17 mouse cellular contexts compared by ENCODE assay signal in the genomic region with DNA sequence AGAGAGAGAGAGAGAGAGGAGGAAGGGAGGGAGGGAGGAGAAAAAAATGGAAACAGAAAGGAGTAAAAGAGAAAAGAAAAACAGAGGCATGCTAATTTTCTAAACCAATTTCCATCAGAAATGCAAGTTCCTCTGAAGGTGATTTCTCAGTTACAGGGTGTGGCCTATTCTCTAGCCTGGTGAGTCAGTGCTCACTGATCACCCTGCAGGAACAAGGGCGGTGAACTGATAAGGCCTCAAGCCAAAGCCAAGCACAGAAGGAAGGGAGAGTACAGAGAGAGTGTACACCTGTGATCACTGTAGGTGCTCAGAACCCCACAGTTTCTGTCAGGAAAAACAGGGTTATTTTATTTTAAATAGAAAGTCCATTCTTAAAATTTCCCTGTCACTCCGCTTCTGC. TPM values are rescaled to one million over a fixed set of nuclear protein-coding genes. Genes with fewer than 3 reads are reported as not detected.
A peak's percentile ranks its signal among the peaks of the same experiment; 100 is the strongest.
DNase-seq lines count a peak whose midpoint lies in the region; ATAC-seq and TF ChIP-seq lines count a peak whose summit lies in the region.
"Had no signal": no experiment of that assay in that cellular context is flagged by ENCODE, and none has a peak within 500 bp of the region (broad histone marks: within the 10 kb centered on the region; RNA-seq: fewer than 3 reads in every experiment).

No protein-coding gene starts in this region.

- H3K4me2 ChIP-seq in intestine, postnatal 0 days (replicated peaks; ENCODE audit: low read depth), result no peak overlapping the region
- H3K4me2 ChIP-seq in forebrain, embryonic 12.5 days, result no peak overlapping the region
- H3K4me2 ChIP-seq: lung, embryonic 15.5 days had no signal

- no peaks in the 10 kb centered on the region for H3K36me3 ChIP-seq in intestine, postnatal 0 days (ENCODE audit: control insufficient read depth, insufficient read depth)
- H3K36me3 ChIP-seq in forebrain, embryonic 12.5 days (replicated peaks), result no peaks in the 10 kb centered on the region
- H3K36me3 ChIP-seq: G1E; hindbrain, embryonic 10.5 days; lung, embryonic 15.5 days had no signal

- ATAC-seq in intestine, postnatal 0 days, result peak; percentile 87
- no peak for ATAC-seq in forebrain, embryonic 12.5 days (ENCODE audit: low FRiP score)
- ATAC-seq: inflammation-experienced regulatory T-cells, adult 6 months had no signal

- 48% methylated on average over 2 of the region's 2 CpGs for WGBS in intestine, postnatal 0 days
- WGBS in forebrain, embryonic 12.5 days, result 89% methylated on average over 2 of the region's 2 CpGs

- H3K4me1 ChIP-seq in intestine, postnatal 0 days (replicated peaks; ENCODE audit: control insufficient read depth, insufficient read depth, low read length), result 0 out of 2 replicates have a peak, but pooled peaks cover 8% of the 10 kb centered on the region
- peaks cover 11% of the 10 kb centered on the region for H3K4me1 ChIP-seq in forebrain, embryonic 12.5 days
- H3K4me1 ChIP-seq: lung, embryonic 15.5 days had no signal

- H3K9ac ChIP-seq in intestine, postnatal 0 days (ENCODE audit: low read depth, low read length), result no peak overlapping the region
- H3K9ac ChIP-seq in forebrain, embryonic 12.5 days, result no peak overlapping the region
- H3K9ac ChIP-seq: lung, embryonic 15.5 days had no signal

- H3K9me3 ChIP-seq in intestine, postnatal 0 days (ENCODE audit: control insufficient read depth), result no peaks in the 10 kb centered on the region
- H3K9me3 ChIP-seq in forebrain, embryonic 12.5 days, result no peaks in the 10 kb centered on the region
- H3K9me3 ChIP-seq: G1E; hindbrain, embryonic 10.5 days; lung, embryonic 15.5 days had no signal

- peak; percentile 39 for DNase-seq in urinary bladder, postnatal 14 days (ENCODE audit: low spot score)
- no peak for DNase-seq in urinary bladder, postnatal 25 days (ENCODE audit: low spot score)
- DNase-seq in ZHBTc4 (ENCODE audit: low read depth, low spot score), result peak; percentile 38
- DNase-seq in right cerebral cortex, postnatal 25 days, result no peak
- no peak for DNase-seq in frontal cortex, adult 2 months (ENCODE audit: extremely low spot score in 1 of 2, low spot score in 1 of 2)
- DNase-seq: adrenal gland, postnatal 14 days; gastrocnemius, postnatal 14 days; layer of hippocampus, postnatal 36 days; right cerebral cortex, adult 18-20 months; thymus, postnatal 36 days had no signal

- no peaks in the 10 kb centered on the region for H3K27me3 ChIP-seq in intestine, postnatal 0 days (replicated peaks; ENCODE audit: control insufficient read depth, insufficient read depth, low read length)
- H3K27me3 ChIP-seq in forebrain, embryonic 12.5 days, result no peaks in the 10 kb centered on the region
- H3K27me3 ChIP-seq: lung, embryonic 15.5 days had no signal

- peak overlapping the region; percentile 65; the same call in 1 of the 2 replicates for H3K27ac ChIP-seq in intestine, postnatal 0 days (ENCODE audit: low read depth, low read length)
- no peak overlapping the region for H3K27ac ChIP-seq in forebrain, embryonic 12.5 days
- H3K27ac ChIP-seq: hindbrain, embryonic 10.5 days; kidney, postnatal 0 days; lung, embryonic 15.5 days had no signal

- no peak for TF ChIP-seq CTCF in intestine, postnatal 0 days (IDR thresholded peaks at IDR 0.05; ENCODE audit: low read depth)

- no peak overlapping the region for H3K4me3 ChIP-seq in intestine, postnatal 0 days (ENCODE audit: low read depth, low read length)
- H3K4me3 ChIP-seq in forebrain, embryonic 12.5 days (replicated peaks), result no peak overlapping the region
- H3K4me3 ChIP-seq: hindbrain, embryonic 10.5 days; lung, embryonic 15.5 days had no signal

RNA-seq across cellular contexts. Expression of gene Tnik, which starts 33.5 kb away (rescaled TPM):
- 7.9 and 11.3 TPM in 2 replicates for polyA plus RNA-seq in intestine, postnatal 0 days (2015; fragmentation: Nextera tagmentation; extraction: Ambion mirVana)
- polyA plus RNA-seq in frontal cortex, adult 2 months (2012; rRNA removed), result 109 and 129 TPM in 2 replicates
- polyA plus RNA-seq in forebrain, embryonic 12.5 days (2016; fragmentation: Nextera tagmentation; extraction: Ambion mirVana), result 36.2 and 37.8 TPM in 2 replicates

Comparison
In these comparisons a context has a peak if more than half of its experiments do, and no peak if none do; other contexts are left out.
1. DNase-seq: peak in urinary bladder, postnatal 14 days (single experiment) and ZHBTc4 (single experiment); none in urinary bladder, postnatal 25 days (single experiment), right cerebral cortex, postnatal 25 days (single experiment) and frontal cortex, adult 2 months (0 of 2).